Mouse (Mus musculus) cerebellum, postnatal 14 days (tissue): ENCODE data around the gene D630023F18Rik.
A peak's percentile ranks its signal among the peaks of the same experiment; 100 is the strongest.

Experiments used
- DNase-seq, 2 experiments: peaks; one replicate each; pipeline ENCODE4 v3.0.0; 2021; ENCODE audit warnings: mixed read lengths in 2 of 2

D630023F18Rik gene

GRCm38 (mm10) chr1:65122574-65123372, at the start of gene D630023F18Rik:
D630023F18Rik (minus strand) TSS chr1:65123214.
- peak; percentile 42 to 59 for DNase-seq

- no peak for DNase-seq
These were observed 48.6 kb upstream of the D630023F18Rik start for GRCm38 (mm10) chr1:65171579-65171978.

- no peak for DNase-seq
These were observed 46.9 kb upstream of the D630023F18Rik start for GRCm38 (mm10) chr1:65169947-65170346.

- no peak for DNase-seq
These were observed 46.5 kb upstream of the D630023F18Rik start for GRCm38 (mm10) chr1:65169536-65169935.

- DNase-seq = no peak
These were observed 44.5 kb upstream of the D630023F18Rik start for GRCm38 (mm10) chr1:65167496-65167895.

- DNase-seq = no peak
These were observed 39.2 kb upstream of the D630023F18Rik start for GRCm38 (mm10) chr1:65162210-65162609.

GRCm38 (mm10) chr1:65156111-65156510, 33.1 kb upstream of the D630023F18Rik start:
- no peak for DNase-seq

- DNase-seq = no peak
These were observed 31.8 kb upstream of the D630023F18Rik start for GRCm38 (mm10) chr1:65154814-65155213.

GRCm38 (mm10) chr1:65147971-65148370, 25.0 kb upstream of the D630023F18Rik start:
- no peak for DNase-seq

- DNase-seq = no peak
These were observed 24.3 kb upstream of the D630023F18Rik start for GRCm38 (mm10) chr1:65147326-65147725.

GRCm38 (mm10) chr1:65146601-65147000, 23.6 kb upstream of the D630023F18Rik start:
- DNase-seq = no peak

- DNase-seq = no peak
These were observed 21.8 kb upstream of the D630023F18Rik start for GRCm38 (mm10) chr1:65144783-65145182.

GRCm38 (mm10) chr1:65137560-65137959, 14.5 kb upstream of the D630023F18Rik start:
- no peak for DNase-seq

- DNase-seq = no peak
These were observed 9.8 kb upstream of the D630023F18Rik start for GRCm38 (mm10) chr1:65132833-65133232.

- DNase-seq = no peak
These were observed 8.7 kb upstream of the D630023F18Rik start for GRCm38 (mm10) chr1:65131671-65132070.

GRCm38 (mm10) chr1:65130226-65130625, 7.2 kb upstream of the D630023F18Rik start:
- DNase-seq = no peak

GRCm38 (mm10) chr1:65129634-65130180, 6.7 kb upstream of the D630023F18Rik start:
- DNase-seq = no peak

- DNase-seq = no peak
These were observed 3.6 kb downstream of the D630023F18Rik start, which contains the start of gene Gm28845 for GRCm38 (mm10) chr1:65119438-65119837. Gm28845 (minus strand) TSS chr1:65119558.

- no peak for DNase-seq
These were observed 4.7 kb downstream of the D630023F18Rik start for GRCm38 (mm10) chr1:65118150-65118913.

GRCm38 (mm10) chr1:65113536-65114172, 9.4 kb downstream of the D630023F18Rik start:
- no peak for DNase-seq

GRCm38 (mm10) chr1:65112807-65113196, 10.2 kb downstream of the D630023F18Rik start:
- DNase-seq = peak in 1 of 2 experiments; percentile 1

- peak; percentile 85 to 87 for DNase-seq
These were observed 10.8 kb downstream of the D630023F18Rik start for GRCm38 (mm10) chr1:65112031-65112806.
